Mouse (Mus musculus): ENCODE results near the gene Gfod2.

GRCm38 (mm10) chr8:105694051-105694799 lies 64.2 kb downstream of the Gfod2 start:
- TF ChIP-seq POLR2A (IDR thresholded peaks at IDR 0.05; ENCODE audit: insufficient read depth, low read depth, low read length) = no peak
- peak; percentile 23; the same call in 1 of the 2 replicates for TF ChIP-seq CTCF (IDR thresholded peaks at IDR 0.05; ENCODE audit: insufficient read depth, low read depth, low read length)
